Mouse (Mus musculus) skeletal muscle tissue, adult 2 months (tissue): ENCODE results near the gene Mgat4e.

Source experiments
- DNase-seq: peaks from one replicate; pipeline ENCODE4 v3.0.0-alpha.2; 2012; ENCODE audit warnings: low read depth, low spot score

Mgat4e gene

DNA sequence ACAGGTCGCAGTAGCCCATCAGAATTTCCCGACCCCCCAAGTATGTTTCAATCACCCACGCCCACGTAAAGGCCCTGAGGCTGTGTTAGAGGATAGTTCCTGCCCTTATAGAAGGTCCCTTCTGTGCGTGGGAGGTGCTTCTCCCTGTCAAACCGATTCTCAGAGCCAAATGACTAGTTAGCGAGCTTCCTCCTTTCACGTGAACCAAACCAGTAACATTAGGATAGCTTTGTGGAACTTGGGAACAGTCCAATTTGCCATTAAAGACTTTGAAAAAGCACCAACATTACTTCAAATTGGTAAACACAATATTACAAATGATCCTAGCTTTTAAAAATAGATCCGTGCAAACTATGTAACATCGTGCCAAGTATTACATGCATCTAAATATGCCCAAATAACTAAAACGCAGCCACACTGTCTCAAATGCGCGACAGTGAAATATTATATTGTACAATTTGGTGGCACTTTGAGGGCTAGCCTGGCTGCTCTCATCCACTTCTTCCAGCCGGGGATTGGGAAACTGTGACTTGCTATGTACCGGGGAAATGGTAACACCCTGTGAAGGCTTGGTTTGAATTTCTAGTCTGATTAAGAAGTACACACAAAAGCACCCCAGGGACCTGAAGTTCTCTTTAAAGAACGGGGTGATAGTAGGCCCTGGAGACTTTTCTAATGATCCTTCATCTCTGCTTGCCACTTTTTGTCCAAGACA lies 35.4 kb downstream of the Mgat4e start:
- DNase-seq: no peak

DNA sequence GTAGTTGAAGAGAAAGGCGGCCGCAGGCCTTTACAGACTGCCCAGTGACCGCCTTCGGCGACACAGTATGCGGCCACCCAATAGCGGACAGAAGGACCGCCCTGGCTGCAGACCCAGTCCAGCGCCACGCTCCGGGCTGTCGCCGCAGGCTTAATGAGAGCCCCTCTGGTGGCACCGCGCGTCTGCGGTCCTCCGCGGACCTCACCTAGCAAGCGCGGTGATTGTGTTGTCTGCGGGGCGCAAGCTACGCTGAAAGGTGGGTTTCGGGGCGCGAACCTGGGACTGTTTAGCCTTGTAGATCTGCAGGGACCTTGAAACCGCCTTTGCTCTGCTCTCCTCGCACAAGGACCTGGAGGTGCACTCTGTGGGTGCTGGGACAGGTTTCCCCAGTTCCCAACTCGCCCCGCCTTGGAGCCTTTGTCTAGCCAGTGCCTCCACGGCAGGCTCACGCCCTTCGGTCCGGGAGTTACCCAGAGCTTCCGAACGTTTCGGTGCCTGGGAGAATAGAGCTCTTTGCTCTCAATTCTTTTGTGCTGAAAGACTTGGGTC lies 36.1 kb downstream of the Mgat4e start:
- DNase-seq: no peak

DNA sequence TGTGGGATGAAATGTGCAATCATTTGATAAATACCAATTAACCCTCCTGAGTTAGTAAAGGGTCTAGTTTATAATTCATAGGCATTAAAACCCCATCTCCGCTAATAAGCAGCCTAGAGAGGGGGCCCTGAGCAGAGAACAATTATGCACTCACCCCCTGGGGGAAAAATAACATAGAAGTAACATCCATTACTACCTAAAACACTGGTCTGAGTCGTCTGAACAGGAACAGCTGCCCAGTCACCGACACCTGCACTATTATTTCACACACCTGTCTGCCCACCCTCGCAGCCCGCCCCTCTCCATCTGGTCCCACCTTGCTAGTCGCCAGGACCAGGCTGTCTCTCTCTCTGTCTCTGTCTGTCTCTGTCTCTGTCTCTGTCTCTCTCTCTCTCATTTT lies 36.9 kb downstream of the Mgat4e start:
- DNase-seq: no peak

DNA sequence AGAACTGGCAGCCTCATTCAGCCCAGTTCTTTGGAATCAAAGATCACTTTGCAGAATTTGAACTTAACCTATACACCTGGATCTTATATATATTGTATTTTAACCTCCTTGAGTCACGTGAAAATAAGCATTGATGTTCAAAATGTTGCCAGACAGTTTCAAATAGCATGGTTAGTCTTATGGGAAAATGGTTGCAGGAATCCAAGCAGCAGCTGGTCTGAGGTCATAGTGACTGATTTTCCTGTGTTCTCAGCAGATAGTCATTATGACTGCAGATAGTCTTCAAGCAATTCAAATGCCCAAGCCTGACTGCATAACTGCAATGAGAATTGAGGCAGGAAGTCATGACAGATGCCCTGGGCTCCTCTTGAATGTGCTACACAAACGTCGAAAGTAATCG lies 37.3 kb downstream of the Mgat4e start:
- DNase-seq: no peak

DNA sequence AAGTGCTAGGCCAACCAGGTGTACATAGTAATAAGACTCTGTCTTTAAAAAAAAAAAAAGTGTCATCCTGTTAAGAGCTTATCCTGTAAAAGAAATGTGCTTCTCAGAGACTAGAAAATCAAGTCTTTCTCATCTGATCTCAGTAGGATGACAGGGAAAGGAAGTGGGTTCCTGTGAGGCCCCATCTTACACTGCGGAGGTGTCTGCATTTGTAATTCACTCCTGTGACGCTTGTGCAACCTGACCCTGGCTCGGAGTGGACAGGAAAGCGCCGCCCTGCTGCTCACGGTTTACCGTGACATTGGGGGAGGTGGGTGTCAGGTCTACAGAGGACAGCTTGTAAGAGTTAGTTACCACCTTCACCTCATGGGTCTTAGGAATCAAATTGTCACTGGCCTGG lies 39.5 kb downstream of the Mgat4e start:
- no peak for DNase-seq

DNA sequence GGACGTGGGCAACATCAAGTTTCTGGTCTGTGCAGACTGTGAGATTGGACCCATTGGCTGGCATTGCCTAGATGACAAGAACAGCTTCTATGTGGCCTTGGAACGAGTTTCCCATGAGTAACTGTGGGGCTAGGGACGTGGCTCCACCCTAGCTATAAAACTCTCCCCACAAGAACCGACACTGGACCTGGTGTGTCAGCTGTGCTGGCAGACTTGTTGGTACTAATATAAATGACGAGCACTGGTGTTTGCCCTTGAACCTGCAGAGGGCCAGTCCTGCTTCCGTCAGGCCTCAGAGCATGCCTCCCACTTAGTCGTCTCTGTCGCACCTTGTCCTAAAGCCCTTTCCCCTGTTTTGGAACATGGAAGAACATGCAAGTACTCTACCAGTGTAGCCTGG lies 43.3 kb downstream of the Mgat4e start:
- no peak for DNase-seq

DNA sequence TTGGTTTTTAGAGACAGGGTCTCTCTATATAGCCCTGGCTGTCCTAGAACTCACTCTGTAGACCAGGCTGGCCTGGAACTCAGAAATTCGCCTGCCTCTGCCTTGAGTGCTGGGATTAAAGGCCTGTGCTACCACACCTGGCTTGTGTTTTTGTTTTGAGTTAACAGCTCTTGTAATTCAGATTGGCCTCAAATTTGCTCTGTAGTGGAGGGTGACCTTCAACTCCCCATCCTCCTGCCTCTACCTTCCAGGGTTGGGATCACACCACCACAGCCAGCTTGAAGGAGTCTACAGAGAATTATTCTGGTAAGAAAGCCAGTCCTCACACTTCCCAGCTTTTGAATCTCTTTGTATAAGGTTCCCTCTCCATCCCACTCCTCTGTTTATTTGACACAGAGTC lies 48.6 kb downstream of the Mgat4e start:
- DNase-seq: no peak

DNA sequence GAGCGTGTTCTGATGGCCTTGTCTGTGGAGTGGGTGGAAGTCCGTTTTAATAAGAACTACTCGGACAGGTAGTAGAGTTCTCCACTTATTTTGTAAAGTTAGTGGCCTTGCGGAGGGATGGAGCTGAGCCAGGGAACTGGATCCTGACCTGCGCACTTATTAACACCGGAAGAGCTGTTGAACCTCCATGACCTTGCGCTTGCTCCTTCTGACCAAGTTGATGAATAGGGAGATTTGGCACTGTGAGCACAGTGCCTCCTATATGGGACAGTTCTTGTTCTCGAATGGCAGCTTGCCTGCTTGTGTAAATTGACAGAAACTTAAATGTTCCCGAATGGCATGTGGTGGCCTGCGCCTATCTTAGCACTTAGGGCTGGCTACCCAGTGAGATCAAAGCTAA lies 53.5 kb downstream of the Mgat4e start:
- DNase-seq: no peak

DNA sequence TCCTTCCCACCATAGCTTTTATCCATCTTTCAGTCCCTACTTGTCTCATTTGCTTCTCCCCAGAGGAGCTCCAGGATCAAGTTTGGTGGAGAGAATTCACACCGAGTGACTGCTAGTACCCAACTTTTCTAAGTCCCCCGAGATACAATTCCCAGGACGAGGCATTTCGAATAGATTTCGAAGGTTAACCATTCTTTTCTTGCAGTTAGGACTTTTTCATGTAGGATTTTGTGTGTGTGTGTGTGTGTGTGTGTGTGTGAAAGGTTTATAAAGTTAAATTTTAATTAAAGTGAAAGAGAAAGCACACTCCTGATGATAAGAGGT lies 54.3 kb downstream of the Mgat4e start:
- DNase-seq: no peak

DNA sequence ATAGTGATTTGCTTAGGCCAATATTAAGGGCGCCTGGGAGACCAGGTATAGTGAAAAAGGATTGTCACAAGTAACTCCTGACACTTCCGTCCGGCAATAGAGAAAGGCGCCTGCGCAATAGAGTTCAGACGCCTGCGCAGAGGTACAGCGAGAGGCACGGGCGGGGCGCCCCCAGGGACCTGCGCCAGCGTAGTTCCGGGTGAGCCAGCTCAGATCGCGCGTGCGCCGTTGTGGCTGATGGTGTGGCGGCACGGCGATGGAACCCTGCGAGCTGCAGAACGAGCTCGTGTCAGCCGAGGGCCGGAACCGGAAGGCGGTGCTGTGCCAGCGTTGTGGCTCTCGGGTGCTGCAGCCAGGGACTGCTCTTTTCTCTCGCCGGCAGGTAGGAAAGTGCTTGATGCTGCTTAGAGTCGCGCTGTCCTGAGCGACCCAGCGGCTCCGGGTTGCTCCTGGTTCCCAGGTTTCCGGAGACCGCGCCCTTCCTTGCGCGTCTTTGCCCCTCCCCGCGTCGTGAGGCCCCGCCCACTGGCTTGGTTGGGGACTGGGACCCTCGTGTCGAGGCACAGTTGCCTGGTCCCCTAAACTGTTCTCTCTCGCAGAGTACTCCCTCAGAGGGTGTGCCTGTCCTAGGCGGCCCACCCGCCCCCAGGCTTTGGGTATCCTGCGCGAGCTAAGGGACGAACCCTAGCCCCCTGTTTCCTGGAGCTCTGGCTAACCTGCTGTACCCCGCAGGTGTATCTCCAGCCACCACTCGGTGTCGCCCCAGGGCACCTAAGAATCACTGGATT lies 54.9 kb downstream of the Mgat4e start, which contains the start of gene Rabif:
Gene Rabif (plus strand): TSS at position 221 of the 788 bp plus-strand sequence.
- peak; percentile 97 for DNase-seq

DNA sequence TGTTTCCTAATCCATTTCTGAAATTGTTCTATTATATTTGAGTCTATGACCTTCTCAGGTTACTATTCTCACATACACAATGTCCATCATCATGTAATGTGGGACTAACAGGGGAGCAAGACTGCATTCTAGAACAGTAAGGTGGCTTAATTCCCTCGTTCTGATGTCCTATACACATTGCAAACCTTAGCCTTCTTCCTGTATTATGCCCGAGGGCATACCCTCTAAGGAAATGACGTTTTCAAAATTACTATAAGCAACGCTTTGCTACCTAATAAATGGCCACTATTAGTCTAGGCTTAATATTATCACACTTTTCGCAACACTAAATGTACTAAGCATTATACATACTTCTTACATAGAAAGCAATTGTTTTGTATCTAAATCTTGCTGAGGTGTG lies 55.5 kb downstream of the Mgat4e start:
- no peak for DNase-seq

DNA sequence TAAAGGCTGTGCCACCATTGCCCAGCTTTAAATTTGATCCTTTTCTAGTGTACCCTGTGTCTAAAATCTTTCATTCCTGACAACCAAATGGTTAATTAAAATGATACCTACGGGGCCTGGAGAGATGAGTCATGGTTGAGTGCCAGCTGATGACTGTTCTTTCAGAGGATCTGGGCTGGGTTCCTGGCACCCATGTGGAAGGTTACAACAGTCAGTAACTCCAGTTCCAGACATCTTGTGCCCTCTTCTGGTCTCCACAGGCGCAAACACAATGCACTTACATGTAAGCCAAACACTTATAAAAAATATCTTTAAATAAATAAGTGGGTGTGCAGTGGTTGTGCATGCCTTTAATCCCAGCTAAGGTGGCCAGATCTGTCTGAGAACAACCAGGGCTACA lies 56.0 kb downstream of the Mgat4e start:
- no peak for DNase-seq

DNA sequence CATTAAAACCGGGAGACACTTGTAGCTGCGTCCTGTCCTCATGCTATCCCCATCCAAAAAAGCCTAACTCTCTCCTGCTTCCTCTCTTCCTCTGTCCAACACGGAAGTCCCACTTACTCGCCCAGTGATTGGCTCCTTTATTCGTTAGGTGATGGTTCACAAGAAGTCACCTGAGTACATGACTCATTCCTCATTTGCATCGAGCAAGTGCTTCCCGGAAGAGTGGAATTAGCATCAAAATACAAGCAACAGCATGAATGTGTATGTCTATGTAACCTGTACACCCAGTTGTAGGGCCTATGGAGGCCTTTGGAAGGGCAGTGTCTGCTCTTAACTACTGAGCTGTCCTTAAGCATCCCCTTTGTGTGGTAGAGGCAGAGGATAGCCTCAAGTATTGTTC lies 57.2 kb downstream of the Mgat4e start:
- DNase-seq: no peak
